Mouse (Mus musculus) forebrain, embryonic 10.5 days (tissue): ENCODE data around the gene Tmprss6. TPM values are rescaled to one million over a fixed set of nuclear protein-coding genes. Genes with fewer than 3 reads are reported as not detected.

Experiments
- DNase-seq: peaks from one replicate; pipeline ENCODE4 v3.0.0-alpha.2; 2017; ENCODE audit warnings: low spot score; ENCODE audit errors: extremely low spot score
- H3K27ac ChIP-seq: fragments of 300-500 bp; sonication (generic); 2 replicates; pipeline ENCODE4 v1.5.1; 2016; ENCODE audit warnings: mild to moderate bottlenecking
- H3K27me3 ChIP-seq: fragments of 300-500 bp; sonication (generic); 2 replicates; pipeline ENCODE4 v1.6.1; 2016; ENCODE audit warnings: mild to moderate bottlenecking; ENCODE audit not compliant: poor library complexity, severe bottlenecking
- H3K36me3 ChIP-seq: fragments of 300-500 bp; sonication (generic); replicated peaks from 2 replicates; pipeline ENCODE4 v1.6.1; 2016; ENCODE audit warnings: mild to moderate bottlenecking, moderate library complexity
- H3K4me1 ChIP-seq: fragments of 300-500 bp; sonication (generic); 2 replicates; pipeline ENCODE4 v1.6.1; 2016
- H3K4me3 ChIP-seq: fragments of 300-500 bp; sonication (generic); 2 replicates; pipeline ENCODE4 v1.5.1; 2016; ENCODE audit warnings: mild to moderate bottlenecking, moderate library complexity
- H3K9me3 ChIP-seq: fragments of 300-500 bp; sonication (generic); 2 replicates; pipeline ENCODE4 v1.6.1; 2016; ENCODE audit warnings: mild to moderate bottlenecking, moderate library complexity
- WGBS: fragments of 180-500 bp; shearing (Covaris S2); methylation state at CpG from one replicate; pipeline ENCODE4 v1.1.7; 2016; 5-methylcytosine and 5-hydroxymethylcytosine counted together
- polyA plus RNA-seq: library from polyadenylated mRNA; unstranded; fragments of >200 nt; fragmentation: Nextera tagmentation; extraction: Ambion mirVana; gene quantifications from 2 replicates; pipeline ENCODE4 v1.2.1, GENCODE M21; 2016

The Tmprss6 gene
- polyA plus RNA-seq, 1 experiment from 2014 or later, result 0.30 TPM

- H3K36me3 ChIP-seq, result no peaks in the 10 kb centered on the region
- peaks cover 6% of the 10 kb centered on the region; the same call in 1 of the 2 replicates for H3K9me3 ChIP-seq
- H3K4me3 ChIP-seq, result no peak overlapping the region
- H3K27ac ChIP-seq, result no peak overlapping the region
- no peaks in the 10 kb centered on the region for H3K4me1 ChIP-seq
- 87% methylated on average over 18 of the region's 18 CpGs for WGBS
- no peak for DNase-seq
- no peaks in the 10 kb centered on the region for H3K27me3 ChIP-seq
These were observed 34.2 kb upstream of the Tmprss6 start for GRCm38 (mm10) chr15:78502437-78503132.

GRCm38 (mm10) chr15:78494968-78495406, 26.6 kb upstream of the Tmprss6 start, which contains the start of gene Il2rb:
Il2rb (minus strand) TSS chr15:78495271.
- H3K9me3 ChIP-seq, result no peaks in the 10 kb centered on the region
- no peak for DNase-seq
- no peaks in the 10 kb centered on the region for H3K36me3 ChIP-seq
- WGBS, result 90% methylated on average over 11 of the region's 11 CpGs
- H3K4me3 ChIP-seq, result no peak within 1 kb of the TSS
- H3K27me3 ChIP-seq, result no peaks in the 10 kb centered on the region
- no peak within 1 kb of the TSS for H3K27ac ChIP-seq
- 0 out of 2 replicates have a peak, but pooled peaks cover 2% of the 10 kb centered on the region for H3K4me1 ChIP-seq

GRCm38 (mm10) chr15:78493401-78494010, 25.1 kb upstream of the Tmprss6 start:
- WGBS, result 85% methylated on average over 10 of the region's 10 CpGs
- Histone ChIP-seq H3K9me3 (no peaks in the 10 kb centered on the region), H3K4me1 (0 out of 2 replicates have a peak, but pooled peaks cover 3% of the 10 kb centered on the region), H3K4me3 (no peak overlapping the region), H3K27me3 (no peaks in the 10 kb centered on the region), H3K27ac (no peak overlapping the region), H3K36me3 (no peaks in the 10 kb centered on the region)
- DNase-seq, result no peak

GRCm38 (mm10) chr15:78491301-78491700, 22.9 kb upstream of the Tmprss6 start:
- Histone ChIP-seq H3K36me3 (no peaks in the 10 kb centered on the region), H3K4me1 (0 out of 2 replicates have a peak, but pooled peaks cover 3% of the 10 kb centered on the region), H3K9me3 (no peaks in the 10 kb centered on the region), H3K4me3 (no peak overlapping the region), H3K27ac (no peak overlapping the region), H3K27me3 (no peaks in the 10 kb centered on the region)
- 74% methylated on average over 3 of the region's 3 CpGs for WGBS
- no peak for DNase-seq

GRCm38 (mm10) chr15:78489906-78490305, 21.5 kb upstream of the Tmprss6 start:
- 81% methylated on average over 8 of the region's 8 CpGs for WGBS
- no peaks in the 10 kb centered on the region for H3K36me3 ChIP-seq
- H3K4me3 ChIP-seq, result no peak overlapping the region
- no peak overlapping the region for H3K27ac ChIP-seq
- no peaks in the 10 kb centered on the region for H3K27me3 ChIP-seq
- H3K9me3 ChIP-seq, result no peaks in the 10 kb centered on the region
- no peak for DNase-seq
- H3K4me1 ChIP-seq, result 0 out of 2 replicates have a peak, but pooled peaks cover 3% of the 10 kb centered on the region

GRCm38 (mm10) chr15:78489248-78489647, 20.8 kb upstream of the Tmprss6 start:
- H3K27ac ChIP-seq, result no peak overlapping the region
- no peaks in the 10 kb centered on the region for H3K9me3 ChIP-seq
- WGBS, result 98% methylated on average over 3 of the region's 3 CpGs
- no peak overlapping the region for H3K4me3 ChIP-seq
- H3K36me3 ChIP-seq, result no peaks in the 10 kb centered on the region
- no peaks in the 10 kb centered on the region for H3K27me3 ChIP-seq
- H3K4me1 ChIP-seq, result 0 out of 2 replicates have a peak, but pooled peaks cover 3% of the 10 kb centered on the region
- no peak for DNase-seq

GRCm38 (mm10) chr15:78487066-78487465, 18.6 kb upstream of the Tmprss6 start:
- 72% methylated on average over 4 of the region's 4 CpGs for WGBS
- no peaks in the 10 kb centered on the region for H3K9me3 ChIP-seq
- no peak for DNase-seq
- H3K36me3 ChIP-seq, result no peaks in the 10 kb centered on the region
- no peak overlapping the region for H3K4me3 ChIP-seq
- no peak overlapping the region for H3K27ac ChIP-seq
- H3K27me3 ChIP-seq, result no peaks in the 10 kb centered on the region
- 0 out of 2 replicates have a peak, but pooled peaks cover 3% of the 10 kb centered on the region for H3K4me1 ChIP-seq

- H3K27ac ChIP-seq, result no peak overlapping the region
- no peak for DNase-seq
- H3K4me1 ChIP-seq, result 0 out of 2 replicates have a peak, but pooled peaks cover 3% of the 10 kb centered on the region
- no peaks in the 10 kb centered on the region for H3K27me3 ChIP-seq
- WGBS, result 80% methylated on average over 1 of the region's 1 CpGs
- no peaks in the 10 kb centered on the region for H3K36me3 ChIP-seq
- no peaks in the 10 kb centered on the region for H3K9me3 ChIP-seq
- no peak overlapping the region for H3K4me3 ChIP-seq
These were observed 18.1 kb upstream of the Tmprss6 start for GRCm38 (mm10) chr15:78486564-78486963.

- 0 out of 2 replicates have a peak, but pooled peaks cover 3% of the 10 kb centered on the region for H3K4me1 ChIP-seq
- no peak overlapping the region for H3K27ac ChIP-seq
- 73% methylated on average over 4 of the region's 4 CpGs for WGBS
- H3K27me3 ChIP-seq, result no peaks in the 10 kb centered on the region
- H3K9me3 ChIP-seq, result no peaks in the 10 kb centered on the region
- no peak for DNase-seq
- no peaks in the 10 kb centered on the region for H3K36me3 ChIP-seq
- H3K4me3 ChIP-seq, result no peak overlapping the region
These were observed 14.9 kb upstream of the Tmprss6 start for GRCm38 (mm10) chr15:78483311-78483710.

- WGBS, result 74% methylated on average over 3 of the region's 3 CpGs
- no peak for DNase-seq
- no peaks in the 10 kb centered on the region for H3K27me3 ChIP-seq
These were observed 14.1 kb upstream of the Tmprss6 start for GRCm38 (mm10) chr15:78482518-78482917.

GRCm38 (mm10) chr15:78481448-78482000, 13.1 kb upstream of the Tmprss6 start:
- H3K27ac ChIP-seq, result no peak overlapping the region; the same call in 1 of the 2 replicates
- H3K4me3 ChIP-seq, result no peak overlapping the region
- H3K4me1 ChIP-seq, result 0 out of 2 replicates have a peak, but pooled peaks cover 3% of the 10 kb centered on the region
- H3K9me3 ChIP-seq, result no peaks in the 10 kb centered on the region
- DNase-seq, result no peak
- no peaks in the 10 kb centered on the region for H3K27me3 ChIP-seq
- 59% methylated on average over 9 of the region's 9 CpGs for WGBS
- H3K36me3 ChIP-seq, result no peaks in the 10 kb centered on the region

More at GRCm38 (mm10) chr15:78482518-78482917, 14.1 kb upstream of the Tmprss6 start:
- H3K27ac ChIP-seq, result no peak overlapping the region
- no peak overlapping the region for H3K4me3 ChIP-seq
- H3K9me3 ChIP-seq, result no peaks in the 10 kb centered on the region
- H3K4me1 ChIP-seq, result 0 out of 2 replicates have a peak, but pooled peaks cover 3% of the 10 kb centered on the region
- H3K36me3 ChIP-seq, result no peaks in the 10 kb centered on the region

GRCm38 (mm10) chr15:78480991-78481390, 12.6 kb upstream of the Tmprss6 start:
- WGBS, result 85% methylated on average over 2 of the region's 2 CpGs

More at GRCm38 (mm10) chr15:78480991-78481390, 12.6 kb upstream of the Tmprss6 start:
- Histone ChIP-seq H3K27ac (no peak overlapping the region; the same call in 1 of the 2 replicates), H3K4me1 (0 out of 2 replicates have a peak, but pooled peaks cover 3% of the 10 kb centered on the region), H3K36me3 (no peaks in the 10 kb centered on the region), H3K9me3 (no peaks in the 10 kb centered on the region), H3K27me3 (no peaks in the 10 kb centered on the region), H3K4me3 (no peak overlapping the region)
- DNase-seq, result no peak
